Mouse (Mus musculus): ENCODE data around the gene Cstf3. TPM values are rescaled to one million over a fixed set of nuclear protein-coding genes. Genes with fewer than 3 reads are reported as not detected.

Cstf3 gene
- polyA plus RNA-seq, 1 experiment from 2014 or later = 88.2 TPM

DNA sequence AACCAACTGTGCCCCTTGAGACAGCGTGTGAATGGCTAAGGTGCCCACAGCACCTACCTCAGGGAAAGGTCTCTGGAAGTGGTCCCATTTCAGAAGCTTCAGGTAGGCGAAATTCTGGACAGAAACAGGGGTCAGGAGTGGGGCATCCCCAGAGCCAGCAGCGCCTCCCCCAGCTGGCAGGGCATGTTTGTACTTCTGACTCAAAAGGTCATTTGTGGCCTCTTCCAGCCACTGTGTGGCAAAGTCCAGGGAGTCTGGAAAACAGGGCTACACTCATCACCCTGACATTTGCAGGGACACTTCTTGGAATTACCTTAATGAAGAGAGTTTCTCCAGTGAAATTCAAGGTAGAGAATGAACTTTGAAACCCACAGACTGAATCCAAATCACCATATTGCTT lies 98.0 kb downstream of the Cstf3 start:
- Histone ChIP-seq H3K4me2 (no peak overlapping the region), H3K4me3 (no peak overlapping the region), H3K27me3 (no peaks in the 10 kb centered on the region), H3K9ac (no peak overlapping the region), H3K4me1 (no peaks in the 10 kb centered on the region), H3K27ac (no peak overlapping the region), H3K36me3 (peaks cover 10% of the 10 kb centered on the region), H3K9me3 (no peaks in the 10 kb centered on the region)
- ATAC-seq (ENCODE audit: insufficient number of reproducible peaks, insufficient read depth, low FRiP score, low TSS enrichment, low read depth) = no peak
- 72% methylated on average over 3 of the region's 3 CpGs for WGBS

DNA sequence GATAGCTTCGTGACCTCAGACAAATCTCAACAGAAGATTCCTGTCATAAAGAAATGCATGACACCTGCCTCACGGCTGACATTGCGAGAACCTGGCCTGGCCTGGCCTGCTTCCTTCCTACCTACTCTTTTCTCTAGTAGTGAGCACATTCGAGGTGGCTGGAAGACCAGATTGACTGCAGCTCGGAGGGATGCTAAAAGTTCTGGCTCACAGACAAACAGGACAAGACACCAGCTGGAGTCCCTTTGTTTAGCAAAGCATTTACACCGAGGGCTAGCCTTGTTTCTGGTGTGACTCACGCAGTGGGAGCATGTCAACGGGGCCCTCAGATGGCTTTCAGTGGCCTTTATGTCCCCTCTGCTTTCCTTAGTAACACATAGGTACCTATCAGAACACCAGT lies 98.4 kb downstream of the Cstf3 start:
- H3K27me3 ChIP-seq = no peaks in the 10 kb centered on the region
- H3K4me2 ChIP-seq = no peak overlapping the region
- H3K9me3 ChIP-seq = no peaks in the 10 kb centered on the region
- H3K36me3 ChIP-seq = peaks cover 6% of the 10 kb centered on the region
- H3K27ac ChIP-seq = no peak overlapping the region
- 79% methylated on average over 8 of the region's 8 CpGs for WGBS
- ATAC-seq (ENCODE audit: insufficient number of reproducible peaks, insufficient read depth, low FRiP score, low TSS enrichment, low read depth) = no peak
- H3K4me1 ChIP-seq = no peaks in the 10 kb centered on the region
- H3K9ac ChIP-seq = no peak overlapping the region
- no peak overlapping the region for H3K4me3 ChIP-seq

DNA sequence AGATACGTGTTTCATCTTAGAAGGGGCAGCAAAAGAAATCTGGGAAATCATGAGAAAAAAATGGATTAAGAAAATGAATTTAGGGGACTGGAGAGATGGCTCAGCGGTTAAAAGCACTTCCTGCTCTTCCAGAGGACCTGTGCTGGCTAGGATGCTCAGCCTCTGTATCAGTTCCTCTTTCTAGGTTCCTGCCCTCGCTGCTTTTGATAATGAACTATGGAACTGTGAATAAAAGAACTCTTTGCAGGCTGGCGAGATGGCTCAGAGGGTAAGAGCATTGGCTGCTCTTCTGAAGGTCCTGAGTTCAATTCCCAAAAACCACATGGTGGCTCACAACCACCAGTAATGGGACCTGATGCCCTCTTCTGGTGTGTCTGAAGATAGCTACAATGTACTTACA lies 100.4 kb downstream of the Cstf3 start:
- Histone ChIP-seq H3K27ac (no peak overlapping the region), H3K4me3 (no peak overlapping the region), H3K36me3 (no peaks in the 10 kb centered on the region), H3K4me1 (no peaks in the 10 kb centered on the region), H3K9ac (no peak overlapping the region), H3K9me3 (no peaks in the 10 kb centered on the region), H3K27me3 (no peaks in the 10 kb centered on the region), H3K4me2 (no peak overlapping the region)
- no peak for ATAC-seq (ENCODE audit: insufficient number of reproducible peaks, insufficient read depth, low FRiP score, low TSS enrichment, low read depth)
- WGBS = 77% methylated on average over 4 of the region's 4 CpGs

DNA sequence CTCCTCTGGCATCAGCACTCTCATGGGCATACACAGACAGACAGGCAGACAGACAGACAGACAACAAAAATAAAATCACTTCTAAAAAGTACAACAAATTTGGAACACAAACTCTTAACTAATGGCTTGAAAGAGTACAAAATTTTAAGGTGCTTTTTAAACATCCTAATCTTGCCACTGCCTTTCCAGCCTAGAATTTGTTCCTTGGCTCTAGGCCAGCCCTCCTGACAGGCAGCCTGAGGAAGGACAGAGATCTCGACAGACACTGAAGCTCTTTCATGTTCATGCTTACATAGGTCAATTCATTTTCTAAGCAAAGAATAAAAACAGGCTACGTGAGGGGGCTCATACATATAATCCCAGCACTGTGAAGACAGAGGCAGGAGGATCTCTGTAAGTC lies 102.2 kb downstream of the Cstf3 start:
- H3K9me3 ChIP-seq = no peaks in the 10 kb centered on the region
- H3K4me1 ChIP-seq = no peaks in the 10 kb centered on the region
- no peak overlapping the region for H3K4me3 ChIP-seq
- no peaks in the 10 kb centered on the region for H3K27me3 ChIP-seq
- no peak for ATAC-seq (ENCODE audit: insufficient number of reproducible peaks, insufficient read depth, low FRiP score, low TSS enrichment, low read depth)
- H3K4me2 ChIP-seq = no peak overlapping the region
- no peak overlapping the region for H3K9ac ChIP-seq
- H3K27ac ChIP-seq = no peak overlapping the region
- 62% methylated on average over 2 of the region's 2 CpGs for WGBS
- H3K36me3 ChIP-seq = peaks cover 4% of the 10 kb centered on the region; the same call in 1 of the 2 replicates

- Histone ChIP-seq H3K27ac (no peak overlapping the region; the same call in 1 of the 2 replicates), H3K9me3 (no peaks in the 10 kb centered on the region), H3K4me3 (no peak overlapping the region), H3K4me1 (no peaks in the 10 kb centered on the region), H3K4me2 (no peak overlapping the region), H3K9ac (no peak overlapping the region), H3K27me3 (no peaks in the 10 kb centered on the region), H3K36me3 (peaks cover 17% of the 10 kb centered on the region)
- no peak for ATAC-seq (ENCODE audit: insufficient number of reproducible peaks, insufficient read depth, low FRiP score, low TSS enrichment, low read depth)
- 58% methylated on average over 11 of the region's 11 CpGs for WGBS
These were observed 109.3 kb downstream of the Cstf3 start for GRCm38 (mm10) chr2:104699659-104700058.

DNA sequence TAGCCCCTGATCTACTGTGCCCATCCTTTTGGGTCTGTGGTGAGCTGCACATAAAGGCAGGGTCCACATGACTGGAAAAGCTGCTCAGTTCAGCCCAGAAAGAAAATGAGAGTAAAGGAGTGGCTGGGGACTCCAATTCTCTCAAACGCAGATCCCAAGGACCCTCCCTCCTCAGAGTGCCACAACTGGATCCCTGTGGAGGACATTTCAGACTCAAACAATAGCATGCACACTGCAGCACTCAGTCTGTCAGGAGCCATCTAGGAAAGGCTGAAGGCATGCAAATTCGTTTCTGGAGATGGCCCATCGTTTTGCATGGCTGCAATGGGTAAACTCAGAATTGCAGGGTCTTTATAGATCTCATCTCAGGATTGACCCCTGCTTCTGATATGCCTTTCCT lies 112.8 kb downstream of the Cstf3 start:
- H3K4me2 ChIP-seq = no peak overlapping the region
- ATAC-seq (ENCODE audit: insufficient number of reproducible peaks, insufficient read depth, low FRiP score, low TSS enrichment, low read depth) = no peak
- H3K4me1 ChIP-seq = peaks cover 4% of the 10 kb centered on the region; the same call in 1 of the 2 replicates
- H3K9me3 ChIP-seq = no peaks in the 10 kb centered on the region
- H3K4me3 ChIP-seq = no peak overlapping the region
- H3K9ac ChIP-seq = no peak overlapping the region
- H3K36me3 ChIP-seq = peaks cover 21% of the 10 kb centered on the region
- no peaks in the 10 kb centered on the region for H3K27me3 ChIP-seq
- 80% methylated on average over 3 of the region's 3 CpGs for WGBS
- no peak overlapping the region for H3K27ac ChIP-seq

GRCm38 (mm10) chr2:104704355-104704754 lies 114.0 kb downstream of the Cstf3 start:
- peaks cover 19% of the 10 kb centered on the region for H3K36me3 ChIP-seq
- H3K27me3 ChIP-seq = no peaks in the 10 kb centered on the region
- no peak overlapping the region for H3K4me2 ChIP-seq
- H3K9ac ChIP-seq = no peak overlapping the region
- H3K4me3 ChIP-seq = no peak overlapping the region
- H3K9me3 ChIP-seq = no peaks in the 10 kb centered on the region
- peaks cover 4% of the 10 kb centered on the region; the same call in 1 of the 2 replicates for H3K4me1 ChIP-seq
- 84% methylated on average over 3 of the region's 3 CpGs for WGBS
- H3K27ac ChIP-seq = no peak overlapping the region
- no peak for ATAC-seq (ENCODE audit: insufficient number of reproducible peaks, insufficient read depth, low FRiP score, low TSS enrichment, low read depth)

- peaks cover 10% of the 10 kb centered on the region for H3K36me3 ChIP-seq
- ATAC-seq (ENCODE audit: insufficient number of reproducible peaks, insufficient read depth, low FRiP score, low TSS enrichment, low read depth) = no peak
- no peak overlapping the region for H3K4me2 ChIP-seq
- H3K9ac ChIP-seq = no peak overlapping the region
- peaks cover 25% of the 10 kb centered on the region for H3K4me1 ChIP-seq
- 66% methylated on average over 6 of the region's 6 CpGs for WGBS
- H3K27me3 ChIP-seq = peaks cover 4% of the 10 kb centered on the region; the same call in 1 of the 2 replicates
- no peak overlapping the region for H3K4me3 ChIP-seq
- no peaks in the 10 kb centered on the region for H3K9me3 ChIP-seq
- H3K27ac ChIP-seq = 0 out of 2 replicates have a peak overlapping the region, but pooled peaks have one; percentile 22
These were observed 119.5 kb downstream of the Cstf3 start for GRCm38 (mm10) chr2:104709786-104710337.

DNA sequence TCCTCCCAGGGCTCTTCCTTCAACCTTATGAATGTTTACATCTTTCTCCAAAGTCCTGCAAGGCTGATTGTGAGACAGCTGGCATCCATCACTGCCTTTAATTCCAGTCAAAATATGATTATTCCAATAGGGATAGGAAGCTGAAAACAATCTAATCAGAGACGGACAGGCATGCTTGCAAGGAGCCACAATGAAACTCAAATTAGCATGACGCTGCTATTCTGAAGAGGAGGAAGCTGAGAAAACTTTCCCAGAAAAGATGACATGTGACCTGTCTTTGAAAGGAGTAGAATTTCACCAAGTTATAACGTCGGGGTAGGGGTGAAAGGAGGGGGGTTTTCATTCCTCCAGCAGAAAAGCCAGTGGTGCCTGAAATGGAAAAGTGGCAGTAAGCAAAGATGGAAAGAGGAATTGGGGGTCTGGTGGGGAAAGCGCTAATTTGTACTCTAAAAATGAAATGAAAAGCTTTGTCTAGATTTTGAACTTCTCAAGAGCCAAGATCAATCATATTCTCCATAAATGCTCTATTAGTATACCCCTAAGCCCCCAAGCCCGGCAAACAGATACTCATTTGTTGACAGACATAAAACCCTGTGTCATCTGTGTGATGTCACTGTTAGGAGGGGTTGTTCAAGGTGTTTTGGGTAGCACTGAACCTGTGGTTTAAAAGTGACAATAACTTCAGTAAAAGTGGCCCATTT lies 120.5 kb downstream of the Cstf3 start:
- 17% methylated on average over 6 of the region's 6 CpGs for WGBS
- Histone ChIP-seq H3K4me1 (peaks cover 25% of the 10 kb centered on the region), H3K4me3 (peak overlapping the region; percentile 74), H3K4me2 (peak overlapping the region; percentile 73), H3K9me3 (no peaks in the 10 kb centered on the region), H3K36me3 (0 out of 2 replicates have a peak, but pooled peaks cover 4% of the 10 kb centered on the region), H3K9ac (0 out of 2 replicates have a peak overlapping the region, but pooled peaks have one; percentile 84), H3K27ac (0 out of 2 replicates have a peak overlapping the region, but pooled peaks have one; percentile 22), H3K27me3 (peaks cover 4% of the 10 kb centered on the region; the same call in 1 of the 2 replicates)
- ATAC-seq (ENCODE audit: insufficient number of reproducible peaks, insufficient read depth, low FRiP score, low TSS enrichment, low read depth) = no peak

GRCm38 (mm10) chr2:104711585-104712485 lies 121.5 kb downstream of the Cstf3 start, which contains the start of gene Tcp11l1:
TSS of gene Tcp11l1 (minus strand) at chr2:104712169.
- under 1% methylated on average over 97 of the region's 99 CpGs for WGBS
- H3K4me3 ChIP-seq = peak within 1 kb of the TSS; percentile 74
- peak within 1 kb of the TSS; percentile 84 for H3K9ac ChIP-seq
- peak; percentile 87 for ATAC-seq (ENCODE audit: insufficient number of reproducible peaks, insufficient read depth, low FRiP score, low TSS enrichment, low read depth)
- H3K36me3 ChIP-seq = 0 out of 2 replicates have a peak, but pooled peaks cover 4% of the 10 kb centered on the region
- no peaks in the 10 kb centered on the region for H3K9me3 ChIP-seq
- peaks cover 4% of the 10 kb centered on the region; the same call in 1 of the 2 replicates for H3K27me3 ChIP-seq
- peak within 1 kb of the TSS; percentile 89 for H3K27ac ChIP-seq
- H3K4me2 ChIP-seq = peak within 1 kb of the TSS; percentile 73
- H3K4me1 ChIP-seq = peaks cover 21% of the 10 kb centered on the region

- H3K27me3 ChIP-seq = peaks cover 4% of the 10 kb centered on the region; the same call in 1 of the 2 replicates
- 3% methylated on average over 7 of the region's 7 CpGs for WGBS
- ATAC-seq (ENCODE audit: insufficient number of reproducible peaks, insufficient read depth, low FRiP score, low TSS enrichment, low read depth) = no peak
These were observed 122.1 kb downstream of the Cstf3 start for GRCm38 (mm10) chr2:104712486-104712809.

More at GRCm38 (mm10) chr2:104712486-104712809, 122.1 kb downstream of the Cstf3 start:
- Histone ChIP-seq H3K4me1 (peaks cover 21% of the 10 kb centered on the region), H3K9me3 (no peaks in the 10 kb centered on the region), H3K27ac (peak overlapping the region; percentile 89), H3K4me3 (peak overlapping the region; percentile 74), H3K9ac (peak overlapping the region; percentile 84), H3K36me3 (0 out of 2 replicates have a peak, but pooled peaks cover 4% of the 10 kb centered on the region), H3K4me2 (peak overlapping the region; percentile 73)

All from embryonic facial prominence, embryonic 13.5 days (tissue).